Mouse (Mus musculus) ES-Bruce4 (cell line): ENCODE measurements around the gene Scaper. TPM values are rescaled to one million over a fixed set of nuclear protein-coding genes. Genes with fewer than 3 reads are reported as not detected.
A peak's percentile ranks its signal among the peaks of the same experiment; 100 is the strongest.

Source experiments
- H3K27ac ChIP-seq: 2 replicates; pipeline ENCODE4 v1.5.1; 2012; ENCODE audit warnings: low read length, inconsistent platforms; ENCODE audit not compliant: insufficient read depth
- H3K27me3 ChIP-seq: 2 replicates; pipeline ENCODE4 v1.6.1; 2012; ENCODE audit warnings: mild to moderate bottlenecking, low read length, inconsistent platforms; ENCODE audit not compliant: control insufficient read depth, poor library complexity, insufficient read depth, severe bottlenecking
- H3K36me3 ChIP-seq: 2 replicates; pipeline ENCODE4 v1.6.1; 2012; ENCODE audit warnings: inconsistent platforms, mild to moderate bottlenecking, low read length, moderate library complexity; ENCODE audit not compliant: control insufficient read depth, poor library complexity, insufficient read depth, severe bottlenecking
- H3K4me1 ChIP-seq: one replicate; pipeline ENCODE4 v1.8.1; 2011; ENCODE audit warnings: low read length; ENCODE audit not compliant: control insufficient read depth, insufficient read depth
- H3K4me3 ChIP-seq: 2 replicates; pipeline ENCODE4 v1.5.1; 2011; ENCODE audit warnings: low read depth, mild to moderate bottlenecking, low read length
- H3K9ac ChIP-seq: 2 replicates; pipeline ENCODE4 v1.6.1; 2012; ENCODE audit warnings: low read depth, mild to moderate bottlenecking, inconsistent platforms; ENCODE audit not compliant: poor library complexity, severe bottlenecking
- H3K9me3 ChIP-seq: replicated peaks from 2 replicates; pipeline ENCODE4 v1.6.1; 2012; ENCODE audit warnings: mild to moderate bottlenecking, low read length, inconsistent platforms; ENCODE audit not compliant: control insufficient read depth, poor library complexity, insufficient read depth, severe bottlenecking
- CTCF ChIP-seq: IDR thresholded peaks from one replicate; pipeline ENCODE4 v1.8.1; 2011; ENCODE audit warnings: low read depth, low read length
- EP300 ChIP-seq: IDR thresholded peaks from 2 replicates; pipeline ENCODE4 v1.6.1; 2011; ENCODE audit warnings: low read depth, low read length; ENCODE audit not compliant: insufficient read depth
- POLR2A ChIP-seq: IDR thresholded peaks from one replicate; pipeline ENCODE4 v1.8.1; 2011; ENCODE audit warnings: low read length; ENCODE audit not compliant: insufficient read depth
- polyA plus RNA-seq: library from polyadenylated mRNA; stranded (reverse); fragments of >200 nt; gene quantifications from 2 replicates; pipeline ENCODE4 v1.2.4, GENCODE M21; 2011; ENCODE audit warnings: low read depth; ENCODE audit not compliant: missing spikeins, insufficient read depth, insufficient read length

Gene Scaper
- polyA plus RNA-seq, 1 experiment = 22.7 TPM

GRCm38 (mm10) chr9:55626990-55627389 lies 310.9 kb downstream of the Scaper start:
- H3K9ac ChIP-seq = no peak overlapping the region
- H3K36me3 ChIP-seq = no peaks in the 10 kb centered on the region
- TF ChIP-seq EP300 = no peak
- TF ChIP-seq POLR2A = no peak
- TF ChIP-seq CTCF = no peak
- H3K4me3 ChIP-seq = no peak overlapping the region
- no peaks in the 10 kb centered on the region for H3K4me1 ChIP-seq
- H3K27ac ChIP-seq = no peak overlapping the region
- H3K9me3 ChIP-seq = no peaks in the 10 kb centered on the region
- no peaks in the 10 kb centered on the region for H3K27me3 ChIP-seq

- Histone ChIP-seq H3K27me3 (no peaks in the 10 kb centered on the region), H3K4me3 (no peak overlapping the region), H3K36me3 (no peaks in the 10 kb centered on the region), H3K4me1 (no peaks in the 10 kb centered on the region), H3K27ac (no peak overlapping the region), H3K9ac (no peak overlapping the region), H3K9me3 (no peaks in the 10 kb centered on the region)
- TF ChIP-seq POLR2A = no peak
- no peak for TF ChIP-seq EP300
- no peak for TF ChIP-seq CTCF
Measured at GRCm38 (mm10) chr9:55614711-55615110, 323.2 kb downstream of the Scaper start.

DNA sequence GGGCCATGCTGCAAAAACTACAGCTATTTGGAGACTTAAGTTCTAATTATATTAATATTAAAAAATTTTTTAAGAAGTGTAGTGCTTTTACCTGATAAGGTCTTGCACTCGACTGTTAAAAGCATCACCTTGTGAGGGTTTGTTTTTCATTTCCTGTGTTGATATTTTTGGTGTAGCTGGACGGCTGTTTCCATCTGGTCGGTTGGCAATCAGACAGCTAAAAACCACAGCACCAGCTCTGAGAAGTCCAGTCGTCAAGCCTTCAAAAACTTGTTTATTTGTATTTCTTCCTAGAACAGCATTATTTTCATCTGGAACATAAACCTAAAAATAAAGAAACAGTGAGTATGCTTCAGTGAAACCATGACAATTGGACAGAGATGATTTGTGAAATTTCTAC lies 328.2 kb downstream of the Scaper start:
- Histone ChIP-seq H3K4me1 (no peaks in the 10 kb centered on the region), H3K27ac (no peak overlapping the region), H3K9ac (no peak overlapping the region), H3K36me3 (no peaks in the 10 kb centered on the region), H3K27me3 (no peaks in the 10 kb centered on the region), H3K4me3 (no peak overlapping the region), H3K9me3 (no peaks in the 10 kb centered on the region)
- TF ChIP-seq CTCF = no peak
- TF ChIP-seq POLR2A = no peak
- TF ChIP-seq EP300 = no peak

DNA sequence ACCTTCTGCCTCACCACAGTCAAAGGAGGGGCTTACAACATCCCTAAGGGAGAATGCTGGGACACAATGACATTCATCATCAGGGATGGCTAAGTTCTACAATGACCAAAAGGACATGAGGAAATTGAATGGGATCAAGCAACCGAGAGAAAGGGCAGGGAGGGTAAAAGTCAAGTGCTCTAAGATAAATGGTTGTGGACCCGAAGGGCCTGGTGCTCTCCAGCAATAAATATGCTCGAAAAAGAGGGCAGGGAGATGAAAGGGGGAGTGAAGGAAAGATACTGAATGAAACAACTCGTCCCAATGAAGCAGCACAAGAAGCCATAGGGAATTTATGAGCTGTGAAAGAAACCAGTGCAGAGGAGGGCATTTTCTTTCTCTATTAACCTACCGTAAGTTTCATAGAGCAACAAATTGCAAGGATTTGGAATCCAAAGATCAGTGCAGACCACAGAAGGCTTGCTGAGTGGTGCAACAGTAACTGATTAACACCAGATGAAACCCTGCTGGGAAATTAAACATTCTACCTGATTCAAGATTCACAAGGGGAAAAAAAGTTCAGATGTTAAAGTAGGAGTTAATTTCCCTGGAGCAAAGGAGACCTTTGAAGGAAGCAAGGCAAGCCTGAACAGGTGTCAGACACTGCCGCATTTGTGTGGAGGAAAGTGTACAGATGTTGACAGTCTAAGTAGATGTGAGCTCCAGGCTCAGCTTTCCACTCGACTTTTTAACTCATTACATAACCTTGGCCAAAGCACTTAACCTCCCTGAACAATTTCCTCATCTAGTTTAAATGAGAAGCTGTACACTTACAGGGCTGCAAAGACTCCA lies 329.0 kb downstream of the Scaper start:
- no peak overlapping the region for H3K4me3 ChIP-seq
- H3K9ac ChIP-seq = no peak overlapping the region
- H3K27ac ChIP-seq = no peak overlapping the region
- H3K36me3 ChIP-seq = no peaks in the 10 kb centered on the region
- H3K4me1 ChIP-seq = no peaks in the 10 kb centered on the region
- H3K27me3 ChIP-seq = no peaks in the 10 kb centered on the region
- TF ChIP-seq POLR2A (no peak), CTCF (no peak), EP300 (no peak)
- no peaks in the 10 kb centered on the region for H3K9me3 ChIP-seq

GRCm38 (mm10) chr9:55598594-55598993 lies 339.3 kb downstream of the Scaper start:
- H3K9ac ChIP-seq = no peak overlapping the region
- H3K4me1 ChIP-seq = peaks cover 2% of the 10 kb centered on the region
- no peaks in the 10 kb centered on the region for H3K36me3 ChIP-seq
- no peak for TF ChIP-seq CTCF
- TF ChIP-seq EP300 = peak; percentile 63; the same call in 1 of the 2 replicates
- no peaks in the 10 kb centered on the region; the same call in 1 of the 2 replicates for H3K9me3 ChIP-seq
- H3K27me3 ChIP-seq = no peaks in the 10 kb centered on the region; the same call in 1 of the 2 replicates
- no peak overlapping the region for H3K27ac ChIP-seq
- H3K4me3 ChIP-seq = no peak overlapping the region

DNA sequence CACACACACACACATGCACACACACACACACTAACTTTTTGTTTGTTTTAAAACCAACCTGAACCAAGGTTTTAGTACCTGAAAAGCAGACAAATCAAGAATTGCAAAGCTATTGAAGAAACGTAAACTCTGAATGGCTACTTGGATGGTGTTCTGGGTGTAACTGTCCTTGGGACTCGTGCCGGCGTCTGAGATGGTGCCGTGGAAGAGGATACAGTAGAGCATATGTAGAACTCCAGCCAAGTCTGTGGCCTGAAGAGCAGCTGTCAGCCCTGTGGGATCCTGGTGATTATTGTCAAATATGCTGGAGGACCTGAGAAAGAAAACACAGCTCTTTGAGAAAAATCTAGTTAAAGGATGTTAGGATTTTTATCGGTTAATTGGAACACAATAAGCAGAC lies 351.8 kb downstream of the Scaper start:
- H3K9me3 ChIP-seq = no peaks in the 10 kb centered on the region
- no peak overlapping the region for H3K4me3 ChIP-seq
- H3K4me1 ChIP-seq = no peaks in the 10 kb centered on the region
- no peaks in the 10 kb centered on the region for H3K36me3 ChIP-seq
- no peak overlapping the region for H3K27ac ChIP-seq
- no peaks in the 10 kb centered on the region; the same call in 1 of the 2 replicates for H3K27me3 ChIP-seq
- H3K9ac ChIP-seq = no peak overlapping the region
- TF ChIP-seq POLR2A (no peak), EP300 (no peak)
